In the genomic region with DNA sequence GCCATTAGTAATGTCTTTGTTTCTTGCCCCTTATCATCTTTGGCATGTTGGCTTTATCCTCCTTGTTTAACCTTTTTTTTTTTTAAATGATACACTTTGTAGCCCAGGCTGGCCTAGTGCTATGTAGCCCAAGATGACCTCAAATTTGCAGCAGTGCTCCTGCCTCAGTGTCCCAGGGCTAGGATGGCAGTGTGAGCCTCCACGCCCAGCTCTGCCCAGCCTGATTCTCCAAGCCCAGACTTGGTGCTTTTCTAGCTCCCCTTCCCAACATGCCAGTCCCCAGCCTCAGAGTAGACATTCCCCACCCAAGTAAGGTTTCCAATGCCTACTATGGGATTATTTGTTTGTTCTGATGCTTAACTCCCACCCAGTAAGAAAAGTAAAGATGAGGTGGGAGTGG, we compare ENCODE assay signal across 15 mouse cellular contexts.
"Had no signal": no experiment of that assay in that cellular context is flagged by ENCODE, and none has a peak within 500 bp of the region (broad histone marks: within the 10 kb centered on the region; RNA-seq: fewer than 3 reads in every experiment).

No protein-coding gene starts in this region.

- H3K27me3 ChIP-seq: neural tube, embryonic 15.5 days; stomach, embryonic 15.5 days had no signal

- H3K9me3 ChIP-seq: neural tube, embryonic 15.5 days; stomach, embryonic 15.5 days had no signal

- H3K4me1 ChIP-seq: neural tube, embryonic 15.5 days had no signal

- H3K9ac ChIP-seq: neural tube, embryonic 15.5 days; stomach, embryonic 15.5 days had no signal

- H3K4me3 ChIP-seq: neural tube, embryonic 15.5 days; stomach, embryonic 15.5 days had no signal

- DNase-seq: retina, postnatal 1 day; right cerebral cortex, adult 18-20 months; right cerebral cortex, postnatal 14 days; right cerebral cortex, postnatal 25 days; right cerebral cortex, postnatal 4 days; spleen, adult 18-20 months; thymus, adult 18-20 months; thymus, adult 2 months; thymus, postnatal 14 days; thymus, postnatal 25 days; thymus, postnatal 36 days; thymus, postnatal 4 days had no signal

- H3K4me2 ChIP-seq: neural tube, embryonic 15.5 days; stomach, embryonic 15.5 days had no signal

- H3K27ac ChIP-seq: neural tube, embryonic 15.5 days; stomach, embryonic 15.5 days; stomach, postnatal 0 days had no signal
